Mouse (Mus musculus) brain, adult 2 months (tissue): ENCODE results near the gene Zfp541.

Source experiments
- DNase-seq: peaks from one replicate; pipeline ENCODE4 v3.0.0; 2011; ENCODE audit warnings: low read depth, low spot score

The Zfp541 gene

DNA sequence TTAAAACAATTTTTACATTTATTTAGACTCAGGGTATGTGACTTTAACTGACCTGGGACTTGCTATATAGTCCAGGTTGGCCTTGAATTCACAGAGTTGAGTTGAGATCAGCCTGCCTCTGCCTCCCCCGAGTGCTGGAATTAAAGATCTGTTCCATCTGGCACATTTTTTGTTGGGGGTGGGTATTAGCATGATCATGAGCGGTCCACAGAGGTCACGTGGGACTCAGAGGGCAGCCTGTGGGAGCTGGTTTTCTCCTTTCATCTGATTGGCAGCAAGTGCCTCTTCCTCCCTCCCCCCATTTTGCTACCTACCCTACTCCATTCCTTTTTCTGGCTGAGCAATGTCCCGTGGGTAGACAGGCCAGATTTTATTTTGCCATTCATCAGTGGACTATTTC is 19.0 kb downstream of the Zfp541 start:
- DNase-seq, result no peak

DNA sequence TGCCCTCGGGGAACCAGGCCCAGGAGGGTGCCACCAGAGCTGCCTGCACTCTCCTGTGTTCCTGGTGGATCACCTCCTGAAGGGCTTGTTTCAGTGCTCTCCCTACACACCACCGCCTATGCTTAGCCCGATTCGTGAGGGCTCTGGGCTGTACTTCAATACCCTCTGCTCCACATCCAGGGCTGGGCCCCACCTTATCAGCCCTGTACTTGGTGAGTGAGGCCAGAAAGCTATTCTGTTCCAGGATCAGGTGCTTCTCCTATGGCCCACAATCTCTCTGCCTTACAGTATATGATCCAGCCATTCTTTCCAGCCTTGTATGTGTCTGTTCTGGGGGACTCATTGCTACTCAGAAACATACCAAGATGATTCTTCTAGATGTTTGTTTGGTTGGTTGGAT is 21.7 kb downstream of the Zfp541 start:
- no peak for DNase-seq

- DNase-seq, result peak; percentile 88
These were observed 26.0 kb downstream of the Zfp541 start for GRCm38 (mm10) chr7:16087587-16087986.

DNA sequence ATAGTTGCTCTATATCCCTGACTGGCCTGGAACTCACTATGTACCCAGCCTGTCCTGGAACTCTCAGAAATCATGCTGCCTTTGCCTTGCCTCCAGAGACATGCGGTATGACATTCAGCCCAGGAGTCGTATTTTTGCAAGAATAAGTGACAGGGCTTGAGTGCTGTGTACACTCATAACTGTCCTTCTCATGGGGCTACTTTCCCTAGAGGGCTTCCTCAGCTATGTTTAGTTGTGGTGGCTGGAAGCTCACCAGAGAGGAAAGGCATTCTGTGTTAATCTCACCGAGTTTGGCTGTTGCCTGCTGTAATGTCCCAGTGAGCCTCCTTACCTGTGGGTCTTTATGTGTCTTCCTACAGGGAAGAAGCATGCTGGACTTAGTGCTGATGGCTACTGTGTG is 33.0 kb downstream of the Zfp541 start:
- DNase-seq, result no peak

DNA sequence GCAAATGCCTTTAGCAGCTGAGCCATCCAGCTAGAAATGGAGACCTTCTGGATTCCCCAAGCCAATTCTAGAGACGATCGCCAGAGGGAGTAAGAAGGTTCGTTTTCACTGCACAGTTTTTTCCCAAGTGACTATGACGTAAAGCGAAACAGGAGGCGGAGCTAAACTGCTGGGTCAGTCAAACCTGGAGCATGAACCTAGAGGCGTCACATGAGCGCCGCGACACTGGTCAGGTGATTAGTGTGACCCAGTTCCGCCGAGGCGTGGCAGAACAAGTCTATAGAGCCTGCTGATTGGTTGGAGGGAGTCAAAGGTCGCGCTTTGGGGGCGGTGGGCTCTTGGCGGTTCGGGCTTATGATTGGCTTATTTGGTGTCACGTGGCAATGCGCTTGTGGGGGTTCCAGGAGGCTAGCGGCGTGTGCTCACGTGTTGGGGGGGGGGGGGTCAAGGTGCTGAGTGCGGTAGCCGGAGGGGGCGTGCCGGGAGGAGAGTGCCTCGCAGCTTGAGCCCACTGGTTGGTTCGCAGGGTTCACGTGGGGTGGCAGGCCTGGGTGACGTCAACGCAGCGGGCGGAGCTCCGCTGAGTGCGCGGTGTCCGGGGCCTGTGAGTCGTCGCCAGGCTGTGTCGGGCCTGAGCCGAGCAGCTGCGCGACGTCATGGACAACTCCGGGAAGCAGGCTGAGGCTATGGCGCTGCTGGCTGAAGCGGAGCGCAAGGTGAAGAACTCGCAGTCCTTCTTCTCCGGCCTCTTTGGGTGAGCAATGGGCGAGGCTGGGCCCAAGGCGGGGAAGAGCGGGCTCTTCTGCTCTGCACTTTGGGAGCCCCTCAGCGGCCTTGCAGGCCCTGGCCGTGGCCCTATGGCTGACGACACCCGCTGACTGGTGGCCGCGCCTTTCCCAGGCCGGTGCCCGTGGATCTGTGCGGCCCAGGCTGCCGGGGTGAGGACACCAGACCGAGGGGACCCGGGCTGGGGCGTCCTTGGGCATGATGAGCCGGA is 36.7 kb downstream of the Zfp541 start, which contains the start of gene Napa:
Gene Napa (plus strand): TSS at position 438 of the 997 bp plus-strand sequence.
- peak; percentile 100 for DNase-seq

DNA sequence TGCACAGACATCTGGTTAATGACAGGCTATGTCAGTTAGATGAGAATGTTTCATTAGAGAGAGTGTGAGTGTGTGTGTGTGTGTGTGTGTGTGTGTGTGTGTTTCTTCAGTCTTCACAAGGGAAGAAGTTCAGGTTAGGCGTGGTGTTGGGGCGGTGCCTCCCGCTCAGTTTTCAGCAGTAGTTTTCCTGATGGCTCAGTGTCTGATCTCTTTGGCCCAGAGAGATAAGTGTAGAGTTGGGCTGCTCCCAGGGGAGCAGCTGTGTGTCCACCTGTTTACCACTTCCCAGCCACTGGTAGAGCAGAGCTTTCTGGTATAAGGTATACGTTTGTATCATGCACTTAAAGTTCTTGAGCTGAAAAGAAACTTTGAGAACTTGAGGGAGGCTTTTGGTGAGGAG is 38.3 kb downstream of the Zfp541 start:
- DNase-seq, result no peak

GRCm38 (mm10) chr7:16101081-16101480 is 39.5 kb downstream of the Zfp541 start:
- no peak for DNase-seq

DNA sequence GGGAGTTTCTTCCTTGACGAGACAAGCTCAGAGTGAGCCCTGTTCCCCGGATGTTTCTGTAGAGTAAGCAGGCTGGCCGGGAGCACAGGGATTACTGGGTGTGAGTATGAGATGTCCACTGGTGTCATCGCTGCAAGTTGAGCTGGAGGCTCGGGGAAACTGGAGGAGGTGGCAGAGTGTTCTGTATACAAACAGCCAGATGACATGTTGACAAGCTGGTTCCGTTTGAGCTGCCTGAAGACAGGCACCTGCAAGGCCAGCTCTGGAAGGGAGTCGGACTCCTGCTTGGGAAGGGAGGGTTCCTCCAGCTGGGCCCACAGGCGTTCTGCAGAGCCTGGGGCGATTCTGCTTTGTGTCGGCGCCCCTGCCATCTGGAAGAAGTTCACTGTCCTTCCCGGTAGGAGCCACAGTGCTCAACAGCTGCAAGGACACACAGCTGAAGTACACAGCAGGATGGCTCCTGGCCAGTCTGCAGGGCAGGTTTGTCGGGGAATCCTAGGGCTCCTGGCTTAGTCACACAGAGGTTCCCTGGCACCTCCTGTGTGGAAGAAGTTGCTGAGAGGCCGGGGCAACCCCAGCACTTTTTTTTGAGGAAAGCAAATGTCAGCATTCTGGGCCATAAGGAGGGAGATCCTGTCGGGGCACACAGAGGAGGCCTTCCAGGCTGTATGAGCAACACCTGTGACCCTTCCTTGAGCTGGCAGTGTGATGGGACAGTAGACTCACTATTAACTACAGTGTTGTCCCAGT is 40.3 kb downstream of the Zfp541 start:
- DNase-seq, result no peak

- DNase-seq, result peak; percentile 60
These were observed 41.1 kb downstream of the Zfp541 start for GRCm38 (mm10) chr7:16102686-16103226.

DNA sequence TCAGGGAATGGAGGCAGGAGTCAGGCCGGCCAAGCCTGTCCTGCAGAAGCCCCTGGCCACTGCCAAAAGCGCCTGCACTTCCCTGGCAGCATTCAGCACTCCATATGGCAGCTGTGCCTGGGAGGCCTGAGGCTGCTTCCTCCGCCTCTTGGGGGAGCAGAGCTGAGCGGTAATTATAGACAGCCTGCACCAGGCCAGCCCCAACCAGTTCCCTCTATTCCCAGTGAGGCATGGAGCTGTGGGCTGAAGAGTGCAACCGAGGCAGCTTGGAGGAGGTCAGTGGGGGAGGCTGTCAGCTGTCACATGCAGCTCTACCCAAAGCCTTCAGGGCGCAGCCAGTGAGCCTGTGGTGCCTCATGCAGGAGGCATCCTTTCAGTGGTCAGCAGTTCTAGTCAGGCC is 42.1 kb downstream of the Zfp541 start:
- DNase-seq, result peak; percentile 98

DNA sequence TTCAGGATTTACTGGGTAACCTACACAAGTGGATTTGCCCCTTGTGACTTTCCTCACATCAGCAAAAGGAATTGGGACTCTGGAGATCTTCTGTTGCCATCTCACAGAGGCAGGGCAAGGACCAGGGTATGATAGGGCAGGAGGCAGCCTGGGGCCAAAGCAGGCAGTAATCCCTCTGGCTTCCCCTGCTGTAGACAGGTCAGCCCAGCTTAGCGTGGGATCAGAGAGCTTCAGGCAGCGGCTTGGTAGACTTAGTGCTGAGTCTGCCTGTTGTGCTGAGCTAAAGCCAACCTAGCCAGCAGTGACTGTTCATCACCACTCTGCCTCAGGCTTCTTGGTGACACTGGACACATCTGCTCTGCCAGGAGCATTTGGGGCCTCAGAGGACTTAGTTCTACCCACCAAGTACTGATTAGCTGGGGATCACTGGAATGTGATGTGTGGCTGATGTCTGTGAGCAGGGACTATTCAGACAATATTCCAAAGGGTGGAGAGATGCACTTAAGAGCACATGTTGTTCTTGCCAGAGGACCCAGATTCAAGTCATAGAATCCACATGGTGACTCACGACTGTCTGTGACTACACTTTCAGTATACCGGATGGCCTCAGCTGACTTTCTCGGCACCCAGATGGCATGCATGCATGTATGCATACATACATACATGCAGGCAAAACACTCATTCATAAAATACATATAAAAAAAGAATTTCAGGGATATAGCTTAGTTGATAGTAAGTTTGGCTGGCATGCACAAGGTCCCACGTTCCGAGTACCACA is 43.2 kb downstream of the Zfp541 start:
- DNase-seq, result peak; percentile 61

DNA sequence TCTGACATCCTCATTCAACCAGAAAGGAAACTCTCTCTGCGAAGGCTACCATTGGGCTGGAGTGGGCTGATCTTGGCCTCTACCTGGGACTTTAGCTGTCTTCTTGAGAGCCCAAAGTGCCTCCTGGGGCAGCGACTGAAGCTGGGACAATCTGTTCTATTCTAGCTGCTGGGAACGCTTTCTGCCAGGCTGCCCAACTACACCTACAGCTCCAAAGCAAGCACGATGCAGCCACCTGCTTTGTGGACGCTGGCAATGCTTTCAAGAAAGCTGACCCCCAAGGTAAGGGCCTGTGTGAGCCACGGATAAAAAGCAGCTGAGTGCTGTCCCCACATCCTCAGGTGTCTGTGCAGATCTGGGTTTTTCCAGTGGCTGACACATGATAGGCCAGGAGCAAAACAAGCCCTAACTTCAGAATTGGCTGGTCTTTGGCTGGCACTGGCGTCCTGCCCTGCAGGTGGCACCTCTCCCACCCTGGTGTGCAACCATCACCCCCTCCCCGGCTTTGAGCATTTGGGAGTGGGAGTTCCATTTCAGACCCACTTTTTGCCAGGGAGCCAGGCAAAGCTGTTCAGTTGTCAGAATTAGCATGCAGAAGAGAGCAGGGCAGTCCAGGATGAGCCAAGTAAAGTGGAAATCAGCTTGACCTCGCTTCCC is 47.4 kb downstream of the Zfp541 start:
- DNase-seq, result peak; percentile 61

- peak; percentile 76 for DNase-seq
These were observed 48.5 kb downstream of the Zfp541 start for GRCm38 (mm10) chr7:16110158-16110557.

GRCm38 (mm10) chr7:16111284-16112090 is 49.9 kb downstream of the Zfp541 start:
- DNase-seq, result peak; percentile 69

DNA sequence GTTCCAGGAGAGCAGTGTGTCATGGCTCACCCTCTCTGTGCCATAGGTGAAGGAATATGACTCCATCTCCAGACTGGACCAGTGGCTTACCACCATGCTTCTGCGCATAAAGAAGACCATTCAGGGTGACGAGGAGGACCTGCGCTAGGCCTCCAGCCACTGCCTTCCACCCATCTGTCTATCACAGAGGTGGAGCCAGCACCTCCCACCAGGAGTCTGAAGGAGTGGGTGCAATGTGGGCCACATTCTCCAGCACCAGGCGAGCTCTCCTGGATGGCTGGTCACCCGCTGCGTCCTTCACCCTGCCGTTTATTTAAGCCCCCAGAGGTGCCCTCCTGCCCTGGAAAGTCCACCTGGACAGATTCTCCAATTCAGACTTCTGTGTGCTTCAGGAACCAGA is 54.8 kb downstream of the Zfp541 start:
- no peak for DNase-seq

GRCm38 (mm10) chr7:16117100-16117499 is 55.5 kb downstream of the Zfp541 start:
- DNase-seq, result no peak

GRCm38 (mm10) chr7:16119569-16120261 is 58.1 kb downstream of the Zfp541 start, which contains the start of gene Kptn:
Kptn (plus strand) TSS chr7:16119895.
- DNase-seq, result peak; percentile 97

GRCm38 (mm10) chr7:16120262-16120600 is 58.6 kb downstream of the Zfp541 start:
- DNase-seq, result no peak

GRCm38 (mm10) chr7:16125829-16126228 is 64.2 kb downstream of the Zfp541 start:
- no peak for DNase-seq
